Mouse (Mus musculus) kidney, adult 2 months (tissue): ENCODE data around the gene Cbln3.

ENCODE experiments used
- CTCF ChIP-seq: fragments of 200-500 bp; conservative IDR thresholded peaks from 2 replicates; pipeline ENCODE4 v1.5.1; 2011; ENCODE audit warnings: low read depth, mild to moderate bottlenecking, control low read depth, low read length, moderate library complexity, mixed read lengths; ENCODE audit not compliant: insufficient read depth, insufficient read length
- POLR2A ChIP-seq: fragments of 200-500 bp; IDR thresholded peaks from one replicate; pipeline ENCODE4 v1.6.1; 2011; ENCODE audit warnings: low read depth, low read length, control low read depth

DNA sequence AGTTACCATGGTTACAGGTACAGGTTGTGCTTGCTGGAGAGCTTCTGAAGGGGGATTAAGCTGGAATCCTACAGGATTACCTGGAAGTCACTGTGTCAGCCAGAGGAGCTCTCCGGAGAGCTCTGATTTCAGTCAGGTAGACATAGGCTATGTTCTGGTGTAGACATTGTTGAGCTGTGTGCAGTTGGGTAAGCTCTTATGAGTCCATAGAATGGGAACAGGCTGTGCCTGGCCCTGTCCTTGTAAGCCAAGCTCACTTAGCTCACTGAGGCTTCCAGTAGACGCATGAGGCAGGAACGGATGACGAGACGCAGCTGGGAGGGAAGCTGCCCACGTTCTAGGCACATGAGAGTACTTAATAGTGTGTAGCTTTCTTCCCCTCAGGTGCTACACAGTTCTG lies 22.0 kb downstream of the Cbln3 start:
- TF ChIP-seq CTCF (no peak), POLR2A (no peak)
